Mouse (Mus musculus) CD4-positive, CD25-positive, alpha-beta regulatory T cell, adult 2 months (primary cell): ENCODE measurements around the gene Phykpl.

Experiments
- DNase-seq: peaks from one replicate; pipeline ENCODE4 v3.0.0-alpha.2; 2012; ENCODE audit warnings: low read depth, low spot score

Gene Phykpl

DNA sequence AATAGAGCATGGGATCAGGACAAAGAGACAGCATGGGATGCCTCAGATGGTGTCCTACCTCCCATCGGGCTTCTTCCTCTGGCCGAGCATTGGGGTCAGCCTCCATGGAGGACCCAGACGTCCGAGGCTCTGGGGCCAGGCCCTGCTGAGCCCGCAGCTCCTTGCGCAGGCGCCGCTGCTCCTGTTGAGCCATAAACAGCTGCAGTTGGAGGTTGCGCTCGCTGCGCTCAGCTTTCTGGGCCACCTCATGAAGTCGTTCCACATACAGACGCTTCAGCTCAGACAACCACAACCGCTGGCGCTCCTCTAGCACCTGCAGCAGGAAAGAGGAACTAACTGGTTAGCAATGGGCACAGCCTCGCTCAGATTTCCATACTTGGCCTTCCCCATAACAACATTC, 59.7 kb downstream of the Phykpl start:
- DNase-seq: peak; percentile 41

DNA sequence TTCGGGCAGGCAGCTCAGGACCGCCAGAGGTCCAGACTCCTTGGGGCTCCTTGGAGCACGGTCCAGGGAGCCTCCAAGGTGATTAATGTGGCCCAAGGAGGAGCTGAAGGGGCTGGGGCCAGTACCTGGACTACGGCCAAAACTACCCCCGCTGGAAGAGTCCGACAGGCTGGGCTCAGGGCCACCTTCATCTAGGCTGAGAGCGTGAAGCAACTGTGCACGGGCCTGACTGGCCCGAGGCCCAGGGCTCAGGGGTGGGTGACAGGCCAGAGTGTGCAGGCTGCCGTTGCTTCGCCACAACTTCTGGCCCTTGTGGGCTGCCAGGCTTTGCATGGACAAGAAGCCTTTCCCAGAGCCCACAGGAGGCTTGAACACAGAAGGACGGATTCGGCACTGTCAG, 60.7 kb downstream of the Phykpl start:
- DNase-seq: no peak

DNA sequence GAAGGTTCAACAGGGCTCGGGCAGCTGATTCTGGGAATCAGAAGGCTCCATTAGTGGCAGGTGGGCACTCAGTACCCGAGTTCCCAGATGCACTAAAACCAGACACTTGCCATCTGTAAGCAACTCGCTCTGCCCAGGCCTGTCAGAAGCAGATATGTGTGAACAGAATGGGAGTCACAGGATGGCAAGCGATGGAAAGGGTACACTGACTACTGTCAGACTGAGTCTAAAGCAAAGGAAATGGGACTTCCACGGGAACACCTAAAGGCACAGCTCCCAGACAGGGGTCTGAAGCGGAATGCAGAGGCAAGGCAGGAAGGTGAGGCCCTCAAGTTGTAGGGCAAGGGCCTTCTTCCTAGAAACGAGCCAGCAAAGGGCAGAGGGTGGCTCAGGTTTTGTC, 61.7 kb downstream of the Phykpl start:
- no peak for DNase-seq

DNA sequence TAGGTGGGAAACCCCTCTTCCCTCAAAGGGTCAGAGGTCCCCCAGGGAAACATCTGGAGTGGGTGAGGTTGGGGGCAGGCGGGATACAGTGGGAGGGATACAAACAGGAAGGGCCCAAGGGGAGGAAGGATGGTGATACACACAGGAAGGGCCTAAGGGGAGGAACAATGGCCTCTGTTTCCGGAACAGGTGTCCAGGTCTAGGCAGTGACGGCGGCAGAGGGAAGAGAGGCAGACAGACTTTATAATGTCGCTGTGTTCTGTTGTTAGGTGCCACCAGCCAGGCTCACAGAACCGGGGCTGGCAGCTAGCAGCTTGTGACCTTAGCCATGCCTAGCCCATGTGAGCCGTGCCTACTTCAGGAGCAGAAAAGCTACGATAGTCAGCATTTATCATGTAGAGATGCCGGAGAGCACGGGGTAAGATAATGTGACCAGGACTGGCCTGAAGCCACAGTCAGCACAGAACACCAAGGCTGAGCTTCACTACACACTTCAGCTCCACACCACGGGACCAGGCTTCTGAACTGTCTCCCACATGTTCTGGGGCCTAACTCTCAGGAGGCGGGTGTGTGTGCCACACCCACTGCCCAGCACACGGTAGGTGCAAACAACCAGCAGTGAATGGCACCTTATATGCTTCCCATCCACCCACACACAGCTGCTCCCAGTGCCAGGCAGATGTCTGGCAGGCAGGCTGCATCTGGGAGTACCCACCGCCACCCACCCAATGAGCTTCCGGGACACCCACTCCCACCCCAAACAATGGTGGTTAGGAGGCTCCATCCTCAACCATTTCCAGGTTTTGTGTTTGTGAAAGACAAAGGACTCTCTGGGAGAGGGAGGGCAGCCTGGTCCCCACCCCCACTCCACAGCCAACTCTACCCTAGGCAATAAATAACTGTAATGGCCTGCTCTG, 62.5 kb downstream of the Phykpl start:
- DNase-seq: no peak

DNA sequence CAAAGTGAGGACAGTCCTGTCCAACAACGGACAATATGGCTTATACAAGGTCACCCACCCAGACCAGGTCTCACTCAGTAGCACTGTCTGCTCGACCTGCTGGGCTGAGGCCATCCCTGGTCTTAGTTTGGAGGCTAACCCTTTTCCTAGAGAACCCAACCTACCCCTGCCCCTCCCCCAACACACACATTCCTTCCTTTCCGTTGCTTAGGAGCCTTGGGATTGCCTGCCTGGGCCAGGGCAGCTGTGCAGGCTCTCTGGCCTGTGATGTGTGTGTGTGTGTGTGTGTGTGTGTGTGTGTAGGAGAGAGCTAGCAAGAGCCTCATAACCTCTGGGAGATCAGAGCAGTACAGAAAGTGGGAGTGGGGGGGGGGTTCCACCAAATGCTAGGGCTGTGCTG, 64.0 kb downstream of the Phykpl start:
- DNase-seq: no peak

DNA sequence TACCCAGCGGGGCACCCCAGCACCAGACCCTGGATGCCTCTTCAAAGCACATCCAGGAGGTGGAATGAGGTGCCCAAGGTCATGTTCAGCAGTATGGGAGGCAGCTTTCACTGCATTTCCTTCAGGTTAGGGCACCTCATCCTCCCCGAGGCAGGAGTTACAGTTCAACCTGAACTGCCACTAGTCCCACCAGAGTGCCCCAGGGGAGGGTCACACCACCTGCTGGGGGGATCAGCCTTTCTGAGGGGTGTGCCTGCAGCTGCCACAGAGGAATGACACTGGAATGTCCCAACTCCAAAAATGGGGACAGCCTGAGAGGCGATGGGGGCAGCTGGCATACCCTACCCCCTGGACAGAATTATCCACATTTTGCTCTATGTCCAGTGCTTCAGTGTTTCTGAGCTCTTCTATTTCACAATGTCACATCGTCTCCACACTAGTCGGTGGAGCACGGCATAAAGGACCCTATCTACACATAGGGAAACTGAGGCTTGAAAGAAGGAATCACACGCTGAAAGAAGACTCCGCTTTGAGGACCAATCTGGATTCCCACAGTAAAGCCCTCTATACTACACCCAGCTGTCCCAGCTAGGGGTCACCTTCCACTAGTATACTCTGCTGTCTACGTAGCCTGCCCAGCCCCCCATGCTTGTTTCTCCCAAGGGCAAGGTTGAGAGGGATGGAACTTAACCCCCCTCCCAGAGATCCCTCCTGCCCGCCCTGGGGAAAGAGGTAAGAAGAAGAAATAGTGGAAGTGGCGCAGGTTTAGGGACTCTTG, 64.7 kb downstream of the Phykpl start:
- DNase-seq: no peak

DNA sequence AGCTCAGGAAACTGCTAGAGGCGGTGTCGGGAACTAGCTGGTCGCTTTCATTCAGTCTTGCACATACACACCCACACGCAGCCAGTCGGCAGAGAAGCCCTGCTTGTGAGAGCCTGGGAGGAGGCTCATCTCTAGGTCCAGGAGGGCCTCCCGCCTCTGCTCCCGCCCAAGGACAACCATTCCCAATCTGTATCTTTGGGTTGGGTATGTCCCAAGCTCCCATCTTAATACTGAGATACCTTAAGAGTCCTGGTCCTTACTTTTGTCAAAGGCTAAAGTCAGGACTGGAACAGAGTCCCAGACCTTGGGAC, 65.3 kb downstream of the Phykpl start:
- peak; percentile 62 for DNase-seq

DNA sequence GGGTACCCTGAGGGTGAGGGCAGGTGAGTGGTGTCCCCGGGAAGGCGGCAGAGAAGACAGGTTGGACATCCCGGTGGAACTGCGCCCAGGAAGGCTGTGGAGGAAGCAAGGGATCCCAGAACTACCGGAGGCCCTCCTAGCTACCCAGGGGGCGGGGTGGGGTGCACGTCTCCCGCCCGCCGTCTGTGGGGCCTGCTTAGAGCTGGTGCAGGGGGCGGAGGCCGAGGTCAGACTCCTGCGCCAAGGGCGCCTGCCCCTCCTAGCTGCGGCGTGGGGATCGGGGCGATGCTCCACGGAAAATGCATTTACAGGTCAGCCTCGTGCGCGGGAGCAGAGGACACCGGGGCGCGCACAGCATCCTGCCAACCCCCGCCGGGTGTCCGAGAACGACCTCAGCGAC, 65.7 kb downstream of the Phykpl start:
- DNase-seq: no peak

DNA sequence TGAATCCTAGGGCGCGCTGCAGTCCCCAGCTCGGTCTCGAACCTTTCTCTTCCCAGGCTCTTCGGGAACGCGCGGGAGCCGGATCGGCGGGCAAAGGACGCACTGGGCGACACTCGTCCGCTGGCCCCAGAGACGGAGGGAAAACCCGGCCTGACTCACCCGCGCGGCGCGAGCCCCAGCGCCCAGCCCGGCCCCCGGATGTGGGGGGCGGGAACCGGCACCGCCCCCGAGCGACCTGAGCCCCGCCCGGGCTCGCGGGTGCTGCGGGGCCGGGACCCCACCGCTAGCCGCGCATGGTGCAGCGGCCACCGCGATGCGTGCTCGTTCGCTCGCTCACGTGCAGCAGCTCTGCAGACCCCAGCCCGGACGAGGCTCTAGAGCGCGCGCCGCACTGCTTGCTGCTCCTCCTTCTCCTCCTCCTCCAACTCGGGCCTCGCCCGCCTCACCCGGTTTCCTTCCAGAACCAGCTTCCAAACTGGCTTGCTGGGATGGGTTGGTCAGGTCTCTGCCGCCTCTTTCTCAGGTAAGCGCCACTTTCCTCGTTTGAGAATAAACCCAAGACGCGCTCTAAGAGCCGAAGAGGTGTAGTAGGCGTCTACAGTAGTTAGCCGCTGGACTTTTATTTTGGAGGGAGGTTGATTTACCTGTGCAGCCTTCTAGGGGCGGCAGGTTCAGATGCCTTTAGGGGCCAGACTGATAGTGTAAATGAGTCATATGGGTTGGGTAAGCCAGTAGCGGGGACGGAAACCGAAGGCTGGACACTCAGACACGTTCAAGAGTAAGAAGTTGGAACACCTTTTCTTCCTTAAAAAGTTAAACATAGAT, 66.3 kb downstream of the Phykpl start, which contains the start of the genes N4bp3 and D930048N14Rik:
Gene N4bp3, minus strand, starts transcription at position 152 of the 825 bp plus-strand sequence.
Gene D930048N14Rik, plus strand, starts transcription at position 264 of the 825 bp plus-strand sequence.
- DNase-seq: peak; percentile 78

DNA sequence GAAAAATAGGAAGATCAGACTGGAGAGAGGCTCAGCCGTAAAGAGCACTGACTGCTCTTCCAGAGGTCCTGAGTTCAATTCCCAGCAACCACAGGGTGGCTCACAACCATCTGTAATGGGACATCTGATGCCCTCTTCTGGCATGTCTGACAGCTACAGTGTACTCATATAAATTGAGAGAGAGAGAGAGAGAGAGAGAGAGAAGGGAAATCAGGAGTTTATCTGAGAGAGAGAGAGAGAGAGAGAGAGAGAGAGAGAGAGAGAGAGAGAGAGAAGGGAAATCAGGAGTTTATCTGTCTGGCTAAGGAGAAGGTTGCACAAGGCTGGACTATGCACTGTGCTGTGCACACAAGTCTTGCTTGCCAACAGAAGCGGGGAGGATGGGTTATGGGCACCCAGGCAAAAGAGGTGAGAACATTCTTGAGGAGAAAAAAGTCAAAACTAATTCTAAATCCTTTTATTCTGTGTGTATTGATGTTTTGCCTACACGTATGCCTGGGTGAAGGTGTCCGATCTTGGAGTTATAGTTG, 68.4 kb downstream of the Phykpl start:
- DNase-seq: no peak

DNA sequence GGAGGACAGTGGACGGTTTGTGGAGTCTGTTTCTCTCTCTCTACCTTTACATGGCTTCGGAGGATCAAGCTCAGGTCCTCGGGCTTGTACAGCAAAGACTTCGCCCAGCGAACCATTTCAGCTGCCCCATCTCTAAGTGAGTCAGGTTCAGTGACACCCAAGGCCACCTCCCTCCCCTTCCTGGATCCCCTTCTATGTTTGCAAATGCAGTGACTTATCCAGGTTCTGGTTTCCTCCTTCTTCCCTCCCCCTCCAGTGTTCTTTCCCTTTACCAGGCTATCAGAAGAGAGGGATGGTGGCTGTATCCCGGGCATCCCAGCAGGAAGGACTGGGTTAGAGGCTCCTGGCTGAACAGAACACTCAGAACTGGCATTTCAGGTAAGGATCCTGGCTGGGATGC, 69.2 kb downstream of the Phykpl start:
- no peak for DNase-seq
